Mouse (Mus musculus): ENCODE results near the gene Bgn.

Bgn gene

DNA sequence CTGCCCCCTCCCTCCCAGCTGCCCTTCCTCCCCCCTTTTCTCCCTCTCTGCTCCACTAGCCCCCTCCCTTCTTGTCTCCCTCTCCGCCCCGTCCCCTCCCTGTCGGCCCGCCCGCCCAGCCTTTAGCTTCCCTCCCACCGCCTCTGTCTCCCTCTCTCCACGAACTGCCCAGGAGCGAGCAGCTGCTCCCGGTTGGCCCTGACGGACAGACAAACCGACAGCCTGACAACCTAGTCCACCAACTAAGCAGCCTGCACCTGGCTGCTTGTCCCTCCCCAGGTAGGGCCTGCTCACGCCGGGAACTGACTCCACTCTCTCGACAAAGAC is at the start of gene Bgn:
Bgn (plus strand) TSS at position 119 of the 327 bp plus-strand sequence.
- no peak for DNase-seq (ENCODE audit: low spot score in 2 of 2)

DNA sequence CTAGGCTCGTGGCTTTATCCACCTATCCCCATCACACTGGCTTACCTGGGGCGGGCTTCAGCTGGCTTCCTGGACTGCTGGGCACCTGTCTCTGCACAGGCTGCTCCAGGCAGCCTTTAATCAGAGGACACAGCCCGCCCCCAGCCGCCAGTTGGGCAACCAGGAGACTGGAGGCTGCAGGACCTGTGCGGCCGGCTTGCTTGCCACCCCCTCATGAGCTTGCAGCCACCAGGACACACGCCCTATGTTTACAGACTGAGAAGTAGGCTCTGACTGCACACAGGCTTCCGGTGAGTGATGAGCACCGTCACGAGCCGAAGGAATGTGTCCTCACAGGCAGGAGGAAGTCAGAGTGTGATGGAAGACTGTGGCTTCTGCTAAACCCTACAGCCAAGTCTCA is 48.1 kb upstream of the Bgn start, which contains the start of gene Trex2:
Trex2 (minus strand) TSS at position 93 of the 400 bp plus-strand sequence.
- DNase-seq (ENCODE audit: low spot score in 2 of 2), result no peak

DNA sequence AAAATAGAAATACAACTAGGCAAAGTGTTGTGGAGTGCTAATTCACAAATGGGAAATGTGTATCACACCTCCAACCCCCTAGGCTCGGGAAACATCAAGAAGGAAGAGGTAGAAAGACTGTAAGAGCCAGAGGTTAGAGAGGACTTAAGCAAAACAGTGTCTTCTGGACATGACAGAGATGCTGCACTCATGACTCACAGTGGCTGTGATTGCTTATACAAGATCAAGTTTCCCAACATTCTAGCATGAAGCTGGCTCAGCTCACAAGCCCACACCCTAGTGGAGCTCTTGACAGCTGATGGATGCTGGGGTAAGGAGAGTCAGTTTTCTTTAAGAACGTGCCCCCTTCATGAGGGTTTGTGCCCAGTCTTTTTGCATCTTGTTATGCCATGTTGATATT is 42.0 kb upstream of the Bgn start:
- no peak for DNase-seq (ENCODE audit: low spot score in 2 of 2)

DNA sequence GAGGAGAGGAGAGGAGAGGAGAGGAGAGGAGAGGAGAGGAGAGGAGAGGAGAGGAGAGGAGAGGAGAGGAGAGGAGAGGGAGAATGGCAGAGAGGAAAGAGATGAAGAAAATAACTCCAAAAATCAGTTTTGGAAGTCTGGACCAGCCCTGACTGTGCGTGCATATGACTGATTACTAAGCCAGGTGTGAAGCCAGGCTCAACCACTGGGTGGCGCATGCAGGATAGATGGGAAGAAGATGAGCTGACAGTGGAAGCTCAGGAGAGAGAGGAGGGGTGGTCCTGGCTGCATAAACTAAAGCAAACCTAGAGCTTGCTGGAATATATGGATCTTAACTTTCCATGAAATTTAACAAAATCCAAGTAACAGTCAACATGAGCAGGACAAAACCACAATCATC is 31.5 kb upstream of the Bgn start:
- DNase-seq (ENCODE audit: low spot score in 2 of 2), result peak in 1 of 2 experiments; percentile 38

DNA sequence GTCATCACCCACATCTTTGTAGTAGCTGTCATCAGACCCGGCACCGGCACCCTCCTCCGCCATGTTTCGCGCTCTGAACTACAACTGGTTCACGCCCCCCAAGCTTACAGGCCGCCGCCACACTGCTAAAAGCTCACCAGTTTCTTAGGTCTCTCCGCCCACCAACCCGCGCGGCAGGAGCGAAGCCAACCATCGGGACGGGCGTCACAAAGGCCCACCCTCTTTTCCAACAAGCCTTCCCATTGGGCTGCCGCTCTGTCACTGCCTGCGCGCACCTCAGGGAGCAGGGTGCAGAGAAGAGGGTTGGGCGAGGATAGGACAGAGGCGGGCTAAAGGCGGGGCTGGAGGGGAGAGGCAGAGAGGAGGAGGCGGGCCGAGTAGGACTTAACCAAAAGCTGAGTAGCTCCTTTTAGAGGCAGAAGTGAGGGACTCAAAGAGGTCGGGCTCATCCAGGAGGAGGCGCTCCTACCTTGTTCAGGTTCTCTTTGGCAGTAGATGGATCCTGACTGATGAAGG is 24.5 kb upstream of the Bgn start, which contains the start of gene Haus7:
Haus7 (minus strand) TSS at position 168 of the 516 bp plus-strand sequence.
- DNase-seq (ENCODE audit: low spot score in 2 of 2), result peak; percentile 89 to 91

DNA sequence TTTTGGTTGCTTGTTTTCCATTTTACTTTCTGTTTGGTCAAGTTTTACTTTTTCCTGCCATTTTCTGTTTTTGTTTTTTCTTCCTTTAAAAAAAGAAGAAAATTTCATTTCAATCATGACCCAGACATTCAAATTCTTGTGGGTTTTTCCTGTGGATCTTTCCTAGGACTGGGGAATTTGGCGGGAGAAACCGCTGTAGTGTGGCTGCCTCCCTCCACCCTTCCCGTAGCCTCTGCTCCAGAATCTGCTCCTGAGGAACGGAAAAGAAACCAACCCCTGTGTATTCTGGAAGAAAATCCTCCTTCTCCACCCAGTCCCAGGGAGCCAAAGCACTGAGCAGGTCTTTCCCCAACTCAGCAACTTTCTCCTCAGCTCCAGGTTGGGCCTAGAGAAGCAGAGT is 22.6 kb upstream of the Bgn start:
- no peak for DNase-seq (ENCODE audit: low spot score in 2 of 2)

DNA sequence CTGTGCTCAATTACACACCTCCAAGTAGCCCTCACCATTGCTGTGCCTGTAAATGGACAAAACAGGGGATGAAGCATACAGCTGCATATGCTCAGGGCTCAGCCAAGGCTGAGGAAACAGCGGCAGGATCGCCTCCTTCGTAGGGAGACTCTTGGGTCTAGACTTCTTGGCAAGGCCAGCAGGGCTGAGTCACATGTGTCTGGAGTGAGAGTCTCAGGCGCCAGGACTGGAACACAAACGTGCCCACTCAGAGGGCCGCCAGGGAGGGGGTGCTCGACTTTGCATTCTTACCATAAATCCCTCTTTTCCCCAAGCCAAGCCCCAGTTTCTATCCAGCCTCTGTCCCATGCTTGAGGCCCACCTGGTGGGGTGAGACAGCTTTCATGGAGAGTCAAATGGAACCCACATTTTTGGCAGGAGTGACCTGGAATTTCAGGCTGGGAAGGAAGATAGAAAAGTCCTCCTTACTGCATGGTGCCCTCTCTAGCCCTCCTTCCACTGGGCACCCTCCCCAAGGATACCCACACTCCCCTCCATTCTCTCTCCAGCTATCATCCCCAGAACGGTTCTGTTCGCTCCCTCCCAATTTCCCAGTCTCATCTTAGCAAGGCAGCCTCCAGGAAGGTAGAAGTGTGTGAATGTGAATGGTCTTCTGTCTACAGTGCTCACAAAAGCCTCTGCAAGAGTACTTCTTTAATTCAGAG is 17.8 kb upstream of the Bgn start:
- DNase-seq (ENCODE audit: low spot score in 2 of 2), result peak in 1 of 2 experiments; percentile 14

DNA sequence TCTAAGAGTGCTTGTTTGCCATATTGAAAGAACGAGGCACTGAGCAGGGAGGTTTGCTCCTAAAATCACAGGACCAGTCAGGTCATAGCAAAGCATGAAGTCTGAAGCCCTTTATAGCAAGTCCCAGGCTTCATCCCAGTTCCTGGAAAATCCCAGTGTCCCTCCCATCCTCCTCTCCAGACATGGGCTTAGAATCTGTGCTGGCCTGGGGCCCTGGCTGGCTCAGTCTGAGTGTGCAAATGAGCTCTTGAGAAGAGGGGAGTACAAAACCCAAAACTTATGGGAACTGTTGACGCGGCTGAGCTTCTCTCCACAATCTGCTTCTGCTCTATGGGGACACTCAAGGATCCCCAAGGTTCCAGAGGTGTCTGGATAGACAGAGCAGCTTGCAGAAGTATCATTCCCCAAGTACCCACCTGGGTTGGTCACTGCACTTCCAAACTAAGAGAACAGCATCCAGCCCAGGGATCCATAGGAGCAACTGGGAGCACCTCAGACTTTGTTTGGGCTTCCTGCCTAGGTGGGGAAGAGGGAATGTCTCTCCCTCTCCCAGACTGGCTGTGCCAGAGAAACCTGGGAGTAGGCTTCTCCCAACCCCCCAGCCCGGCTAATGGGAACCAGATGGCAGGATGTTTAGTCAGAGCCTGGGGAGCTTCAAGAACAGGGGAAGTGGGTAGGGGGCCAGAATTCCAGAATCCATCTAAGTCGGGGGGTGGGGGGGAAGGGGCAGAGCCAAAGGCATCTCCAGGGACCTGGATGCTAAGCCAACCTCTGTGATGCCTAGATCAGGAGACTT is 15.8 kb upstream of the Bgn start:
- no peak for DNase-seq (ENCODE audit: low spot score in 2 of 2)

DNA sequence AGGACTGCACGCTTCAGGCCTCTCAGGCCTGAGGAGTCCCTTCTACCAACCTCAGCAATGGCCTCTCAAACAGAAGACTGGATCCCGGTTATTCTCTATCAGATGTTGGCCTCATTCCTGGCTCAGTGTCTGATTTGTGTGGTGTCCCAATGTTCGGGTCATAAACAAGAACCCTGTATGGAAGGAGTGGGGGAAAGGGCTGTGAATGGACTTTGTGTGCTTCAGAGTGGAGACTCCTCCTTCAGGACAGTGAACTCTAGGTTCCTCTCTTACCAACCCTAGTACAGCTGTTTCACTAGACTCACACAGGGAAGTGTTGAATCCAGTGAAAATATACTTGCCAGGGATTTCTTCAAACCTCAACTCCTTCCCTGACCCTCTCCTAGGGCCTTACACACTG is 15.1 kb upstream of the Bgn start:
- no peak for DNase-seq (ENCODE audit: low spot score in 2 of 2)

DNA sequence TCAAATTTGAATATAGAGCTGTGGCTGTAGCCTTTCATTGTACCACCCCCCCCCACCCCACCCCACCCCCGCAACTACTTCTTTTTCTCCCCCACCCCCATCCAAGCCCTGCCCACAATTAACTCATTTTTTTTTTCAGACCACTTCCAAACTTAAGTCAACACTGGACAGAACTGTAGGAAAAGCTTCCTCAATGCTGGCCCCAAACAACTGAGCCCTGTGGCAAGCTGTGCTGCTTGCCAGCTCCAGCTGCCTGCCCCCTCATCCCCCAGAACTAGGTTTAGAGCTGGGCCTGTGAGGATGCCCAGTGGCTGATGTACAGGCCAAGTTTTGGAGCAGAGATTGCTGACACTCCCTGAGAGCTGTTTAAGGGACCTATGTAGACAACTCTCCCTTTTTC is 14.7 kb upstream of the Bgn start:
- no peak for DNase-seq (ENCODE audit: low spot score in 2 of 2)

DNA sequence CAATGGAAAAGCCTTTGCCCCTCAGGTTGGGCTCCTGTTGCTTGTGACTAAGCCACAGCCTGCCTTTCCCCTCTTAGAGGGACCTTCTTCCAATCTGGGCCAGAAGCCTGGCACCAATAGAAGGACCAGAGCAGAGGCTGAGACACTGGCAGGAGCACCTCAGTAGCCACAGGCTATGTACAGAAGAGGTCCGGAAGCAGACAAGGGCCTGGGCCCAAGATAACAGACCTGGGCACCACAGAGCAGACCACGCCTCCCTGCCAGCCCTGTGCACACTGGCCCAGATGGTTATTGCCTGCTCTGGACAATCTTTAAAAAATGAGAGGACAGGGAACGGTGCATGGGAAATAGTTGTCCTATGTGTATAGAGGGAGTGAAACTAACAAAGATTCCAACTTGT is 11.6 kb upstream of the Bgn start:
- DNase-seq (ENCODE audit: low spot score in 2 of 2), result no peak

DNA sequence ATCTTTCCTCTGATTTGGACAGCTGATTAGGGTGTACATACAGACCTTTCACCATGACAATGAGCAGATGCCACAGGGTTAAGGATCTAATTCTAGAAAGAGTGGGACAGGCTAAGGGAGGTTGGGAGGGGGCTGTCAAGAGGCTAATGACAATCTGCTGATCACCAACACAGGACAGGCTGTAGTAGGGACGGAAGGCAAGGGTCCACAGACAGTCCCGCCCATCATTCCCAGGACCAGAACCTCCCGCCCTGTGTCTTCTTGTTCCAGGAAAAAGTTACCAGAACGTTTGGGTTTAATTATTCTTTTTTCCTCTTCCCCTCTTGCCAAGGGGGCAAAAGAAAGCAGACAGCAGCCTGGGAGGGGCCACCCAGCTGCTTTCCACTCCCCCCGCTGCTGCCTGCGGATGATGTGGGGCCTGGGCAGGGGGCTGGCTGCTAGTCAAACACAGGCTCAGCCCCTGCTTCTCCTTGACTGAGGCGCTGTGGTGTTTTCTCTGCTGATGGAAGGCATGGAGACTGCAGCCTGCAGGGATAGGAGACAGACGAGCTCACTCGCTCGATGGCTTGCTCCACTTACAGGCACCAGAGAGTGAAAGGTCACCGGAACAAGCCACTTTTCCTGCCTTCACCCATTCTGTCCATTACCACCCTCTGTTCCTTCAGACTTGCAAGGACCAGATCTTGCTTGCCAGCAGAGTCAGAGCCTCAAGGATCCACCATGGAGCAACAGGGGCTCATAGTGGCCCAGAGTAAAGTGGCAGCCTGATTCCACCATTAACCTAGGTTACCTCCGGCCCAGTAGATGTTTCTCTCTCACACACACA is 8.8 kb upstream of the Bgn start:
- DNase-seq (ENCODE audit: low spot score in 2 of 2), result no peak

DNA sequence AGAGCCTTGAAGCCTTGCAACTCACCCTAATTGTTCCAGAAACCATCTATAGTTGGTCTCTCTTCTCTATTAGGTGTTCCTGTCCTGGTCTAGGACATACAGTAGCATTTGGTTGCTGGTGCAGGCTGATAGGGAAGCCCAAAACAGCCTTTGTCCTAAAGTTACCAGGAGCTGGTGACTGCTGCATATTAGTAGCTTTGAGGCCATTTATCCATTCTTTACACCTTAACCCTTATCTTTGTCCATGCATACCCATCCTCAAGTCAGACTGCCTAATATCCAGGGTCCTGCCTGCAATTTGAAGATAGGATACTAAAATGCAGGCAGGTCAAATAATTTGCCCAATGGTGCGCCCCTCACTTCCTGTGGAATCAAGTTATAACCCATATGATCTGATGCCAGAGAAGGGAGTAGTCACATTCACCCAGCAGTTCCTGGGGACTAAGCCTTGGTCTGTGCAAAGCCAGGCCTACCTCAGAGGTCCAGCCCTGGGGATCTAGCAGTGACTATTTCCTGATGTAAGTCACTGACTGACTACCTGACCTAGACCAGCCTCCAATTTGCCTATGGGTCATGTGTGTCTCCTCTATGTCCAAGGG is 7.6 kb upstream of the Bgn start:
- DNase-seq (ENCODE audit: low spot score in 2 of 2), result no peak

DNA sequence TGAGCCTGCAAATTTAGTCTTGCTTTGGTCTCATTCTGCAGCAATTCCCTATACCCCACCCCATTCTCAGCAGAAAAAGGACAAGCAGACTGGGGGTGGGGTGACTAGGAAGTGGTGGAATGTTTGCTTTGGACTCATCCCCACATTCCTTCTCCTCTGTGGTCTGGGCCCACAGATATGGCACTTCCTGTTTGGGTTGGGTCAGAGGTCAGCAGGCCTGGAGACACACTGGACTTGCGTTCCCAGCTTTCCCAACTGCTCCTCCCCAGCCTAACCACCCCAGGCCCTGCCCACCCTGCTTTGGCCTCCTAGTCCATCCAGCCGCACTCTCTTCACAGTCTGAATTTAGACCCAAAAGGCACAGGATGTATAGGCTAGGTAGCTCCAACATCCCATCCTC is 6.8 kb upstream of the Bgn start:
- DNase-seq (ENCODE audit: low spot score in 2 of 2), result no peak

DNA sequence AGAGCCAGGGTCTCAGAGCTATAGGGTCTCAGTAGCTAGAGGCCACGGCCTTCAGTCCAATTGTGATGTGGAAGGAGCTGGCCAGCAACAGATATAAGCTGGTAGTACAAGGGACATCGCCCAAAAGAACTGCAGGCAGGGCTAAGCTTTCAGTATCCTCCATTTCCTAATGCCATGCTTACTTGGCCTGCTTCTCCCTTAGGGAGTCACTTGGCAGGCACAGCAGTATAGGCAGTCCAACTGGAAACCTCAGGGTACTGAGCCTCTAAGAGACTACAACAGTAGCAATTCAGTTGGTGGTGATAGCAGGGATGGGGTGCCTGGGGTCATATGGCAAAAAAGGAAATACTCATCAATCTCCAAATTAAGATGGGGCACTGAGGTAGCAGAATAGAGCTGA is 5.9 kb upstream of the Bgn start:
- DNase-seq (ENCODE audit: low spot score in 2 of 2), result no peak

DNA sequence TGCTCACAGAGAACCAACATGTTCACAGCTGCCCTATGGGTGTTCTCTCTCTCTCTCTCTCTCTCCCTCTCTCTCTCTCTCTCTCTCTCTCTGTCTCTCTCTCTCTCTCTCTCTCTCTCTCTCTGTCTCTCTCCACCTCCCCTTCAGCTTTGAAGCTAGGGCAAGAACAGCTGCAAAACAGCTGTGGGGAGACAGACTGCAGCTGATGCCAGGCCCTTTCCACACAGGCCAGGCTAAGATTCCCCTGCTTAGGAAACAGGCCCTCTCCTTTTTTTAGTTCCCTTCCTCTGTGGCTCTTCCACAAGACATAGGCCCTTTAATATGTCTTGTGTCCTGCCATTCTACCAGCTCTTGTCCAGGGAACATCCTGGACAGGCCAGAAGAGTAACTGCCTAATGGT is 3.7 kb upstream of the Bgn start:
- DNase-seq (ENCODE audit: low spot score in 2 of 2), result no peak

DNA sequence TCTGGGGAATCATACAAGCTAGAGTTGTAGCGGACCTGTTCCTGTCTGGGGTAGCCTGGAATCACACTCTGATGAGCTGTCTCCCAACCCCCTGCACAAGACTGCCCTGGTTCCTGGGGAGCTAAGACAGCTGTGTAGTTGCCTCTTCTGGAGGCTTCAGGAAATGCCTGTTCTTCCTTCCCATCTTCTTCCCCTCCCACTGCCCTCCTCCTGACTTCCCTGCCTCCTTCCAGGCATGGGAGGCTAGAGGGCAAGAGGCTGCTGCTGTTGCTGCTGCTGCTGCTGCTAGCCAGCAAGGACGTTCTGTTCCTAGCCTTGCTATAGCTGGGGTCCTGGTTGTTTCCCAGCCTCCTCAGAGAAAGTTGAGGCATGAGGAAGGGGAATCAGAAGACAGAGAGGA is 3.1 kb upstream of the Bgn start:
- no peak for DNase-seq (ENCODE audit: low spot score in 2 of 2)

DNA sequence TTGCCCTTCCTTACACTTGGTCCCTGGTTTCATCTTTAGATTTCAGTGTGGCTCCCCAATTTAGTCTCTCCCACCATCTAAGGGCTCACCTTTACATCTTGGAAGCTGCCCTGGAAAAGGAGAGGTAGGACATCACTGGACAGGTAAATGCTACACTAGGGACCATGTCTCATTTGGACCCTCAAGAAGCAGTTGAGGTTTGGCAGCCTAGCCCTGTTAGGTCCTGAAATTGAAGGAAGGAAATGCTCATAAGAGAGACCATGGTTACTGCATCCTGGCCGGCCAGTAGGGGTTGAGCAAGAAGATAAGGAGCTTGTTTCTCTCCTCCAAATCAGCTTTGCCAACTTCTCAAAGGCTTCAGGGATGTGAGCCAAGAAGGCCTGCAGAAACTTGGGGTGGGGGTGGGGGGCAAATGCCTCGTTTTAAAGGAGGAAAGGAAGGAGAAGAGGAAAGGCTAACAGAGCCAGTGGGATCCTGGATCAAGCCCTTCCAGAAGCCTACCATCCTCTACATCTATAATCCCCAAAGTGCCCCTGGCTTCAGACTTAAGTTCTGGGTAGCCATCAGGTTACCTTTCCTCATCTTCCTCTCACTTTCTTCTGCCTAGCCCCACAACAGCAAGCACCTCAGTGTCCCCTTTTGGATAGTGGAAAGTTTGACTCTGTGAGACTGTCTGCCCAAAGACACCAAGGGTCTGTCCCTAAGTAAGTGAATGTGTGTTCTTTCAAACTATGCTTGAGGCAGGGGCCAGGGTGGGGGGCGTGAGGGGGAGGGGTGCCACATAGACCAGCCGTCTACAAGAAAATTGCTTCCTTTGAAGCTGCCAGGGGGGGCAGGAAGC is 539 bp upstream of the Bgn start:
- no peak for DNase-seq (ENCODE audit: low spot score in 2 of 2)

DNA sequence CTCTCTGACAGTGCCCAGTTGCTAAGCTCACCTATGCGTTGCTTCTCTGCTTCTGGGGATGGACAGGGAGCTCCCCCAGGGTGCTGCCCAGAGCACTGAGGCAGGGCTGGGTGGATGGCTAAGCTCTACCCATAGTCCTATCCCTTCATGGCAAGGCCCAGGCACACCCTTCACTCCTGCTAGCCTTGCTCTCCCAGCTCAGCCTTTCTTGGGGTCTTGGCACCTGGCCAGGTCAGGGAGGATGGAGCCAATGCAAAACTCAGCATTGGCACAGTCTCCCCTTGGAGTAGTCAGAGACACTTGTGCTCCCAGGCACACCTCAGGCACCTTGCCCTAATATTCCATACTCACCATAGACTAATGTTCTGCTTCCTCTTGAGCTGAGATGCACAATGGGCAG is 674 bp downstream of the Bgn start:
- DNase-seq (ENCODE audit: low spot score in 2 of 2), result no peak

DNA sequence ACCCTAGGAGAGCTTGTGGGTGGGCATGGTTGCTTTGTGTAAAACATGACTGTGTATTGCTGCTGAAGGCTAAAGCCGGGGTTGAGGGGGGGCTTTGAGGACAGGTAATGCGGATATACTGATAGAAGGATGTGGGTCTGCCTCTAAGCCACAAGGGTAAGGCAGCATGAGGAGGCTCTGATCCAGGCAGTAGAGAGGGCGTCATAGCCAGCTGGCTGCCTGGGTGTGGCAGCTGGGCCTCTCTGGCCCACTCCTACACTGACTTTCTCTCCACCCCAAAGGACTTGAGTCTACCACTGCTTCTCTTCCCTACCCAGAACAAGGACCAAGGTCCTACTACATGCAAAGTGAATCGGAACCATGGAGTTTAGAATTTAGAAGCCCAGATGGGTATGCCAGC is 1.5 kb downstream of the Bgn start:
- no peak for DNase-seq (ENCODE audit: low spot score in 2 of 2)

DNA sequence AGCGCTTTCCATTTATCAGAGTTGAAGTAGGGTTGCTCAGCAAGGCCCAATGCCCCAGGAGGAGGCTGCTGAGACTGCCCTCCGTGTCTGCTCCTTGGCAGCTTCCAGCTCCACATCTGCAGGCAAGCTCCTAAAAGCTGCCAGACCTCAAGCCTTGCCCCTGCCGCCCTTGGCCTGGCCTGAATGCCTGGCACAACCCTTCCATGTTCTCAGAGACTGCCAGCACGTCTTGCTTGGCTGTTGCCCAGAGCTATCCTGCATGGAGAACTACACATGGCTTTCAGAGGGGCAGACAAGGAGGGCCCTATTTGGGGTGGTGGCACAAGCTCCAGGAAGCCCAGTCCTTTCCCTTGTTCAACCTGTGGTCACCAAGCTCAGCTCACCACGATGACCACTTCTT is 3.5 kb downstream of the Bgn start:
- no peak for DNase-seq (ENCODE audit: low spot score in 2 of 2)

Measured in frontal cortex, postnatal 10 days (tissue).